Mouse (Mus musculus) small intestine, adult 2 months (tissue): ENCODE measurements around the gene Pik3r6. TPM values are rescaled to one million over a fixed set of nuclear protein-coding genes. Genes with fewer than 3 reads are reported as not detected.

Experiments
- H3K27ac ChIP-seq: fragments of 200-500 bp; 2 replicates; pipeline ENCODE4 v1.5.1; 2012; ENCODE audit warnings: low read depth, low read length, control low read depth, inconsistent platforms; ENCODE audit not compliant: insufficient read depth
- H3K27me3 ChIP-seq: fragments of 200-500 bp; 2 replicates; pipeline ENCODE4 v1.6.1; 2012; ENCODE audit warnings: mild to moderate bottlenecking, moderate library complexity, low read length, inconsistent platforms; ENCODE audit not compliant: control insufficient read depth, insufficient read depth
- H3K36me3 ChIP-seq: fragments of 200-500 bp; 2 replicates; pipeline ENCODE4 v1.6.1; 2012; ENCODE audit warnings: mild to moderate bottlenecking, low read length, control low read depth, inconsistent platforms; ENCODE audit not compliant: control insufficient read depth, insufficient read depth
- H3K4me1 ChIP-seq: fragments of 200-500 bp; 2 replicates; pipeline ENCODE4 v1.6.1; 2012; ENCODE audit warnings: low read length, inconsistent platforms, mixed read lengths; ENCODE audit not compliant: control insufficient read depth, insufficient read depth, insufficient read length
- H3K4me3 ChIP-seq: fragments of 200-500 bp; 2 replicates; pipeline ENCODE4 v1.5.1; 2012; ENCODE audit warnings: low read depth, mild to moderate bottlenecking, control low read depth, inconsistent platforms, low read length, moderate library complexity
- CTCF ChIP-seq: fragments of 200-500 bp; IDR thresholded peaks from 2 replicates; pipeline ENCODE4 v1.5.1; 2012; ENCODE audit warnings: low read depth, mild to moderate bottlenecking, control low read depth, inconsistent platforms, low read length, moderate library complexity, mixed read lengths; ENCODE audit not compliant: insufficient replicate concordance, insufficient read length; ENCODE audit errors: extremely low read depth
- POLR2A ChIP-seq: fragments of 200-500 bp; IDR thresholded peaks from 2 replicates; pipeline ENCODE4 v1.6.1; 2012; ENCODE audit warnings: low read depth, mild to moderate bottlenecking, control low read depth, inconsistent platforms, low read length, moderate library complexity
- WGBS: fragments of 180-500 bp; shearing (Covaris S2); methylation state at CpG from one replicate; pipeline ENCODE4 v1.1.7; 2018; 5-methylcytosine and 5-hydroxymethylcytosine counted together
- polyA plus RNA-seq: library from polyadenylated mRNA; depleted of rRNA; stranded (reverse); fragments of >200 nt; gene quantifications from 2 replicates; pipeline ENCODE4 v1.2.3, GENCODE M21; 2012

Gene Pik3r6
- polyA plus RNA-seq, 1 experiment: 2.1 TPM

- 90% methylated on average over 3 of the region's 3 CpGs for WGBS
- TF ChIP-seq CTCF (no peak), POLR2A (no peak)
- Histone ChIP-seq H3K4me1 (no peaks in the 10 kb centered on the region), H3K4me3 (no peak overlapping the region), H3K27me3 (no peaks in the 10 kb centered on the region), H3K27ac (no peak overlapping the region), H3K36me3 (no peaks in the 10 kb centered on the region)
Observed at GRCm38 (mm10) chr11:68486093-68486492, 16.7 kb upstream of the Pik3r6 start.

GRCm38 (mm10) chr11:68487720-68488119, 15.1 kb upstream of the Pik3r6 start:
- Histone ChIP-seq H3K27ac (no peak overlapping the region), H3K4me3 (no peak overlapping the region), H3K27me3 (no peaks in the 10 kb centered on the region), H3K36me3 (no peaks in the 10 kb centered on the region), H3K4me1 (no peaks in the 10 kb centered on the region)
- WGBS: 87% methylated on average over 10 of the region's 10 CpGs
- TF ChIP-seq CTCF: no peak
- TF ChIP-seq POLR2A: no peak

- Histone ChIP-seq H3K36me3 (no peaks in the 10 kb centered on the region), H3K4me3 (no peak overlapping the region), H3K27ac (no peak overlapping the region), H3K27me3 (no peaks in the 10 kb centered on the region), H3K4me1 (no peaks in the 10 kb centered on the region)
- TF ChIP-seq CTCF (no peak), POLR2A (no peak)
- 56% methylated on average over 6 of the region's 6 CpGs for WGBS
Observed at GRCm38 (mm10) chr11:68488256-68488824, 14.5 kb upstream of the Pik3r6 start.

- 71% methylated on average over 2 of the region's 2 CpGs for WGBS
- TF ChIP-seq POLR2A (no peak), CTCF (no peak)
- no peaks in the 10 kb centered on the region for H3K36me3 ChIP-seq
Observed at GRCm38 (mm10) chr11:68489236-68489635, 13.6 kb upstream of the Pik3r6 start.

GRCm38 (mm10) chr11:68492592-68492991, 10.2 kb upstream of the Pik3r6 start:
- TF ChIP-seq POLR2A (no peak), CTCF (no peak)
- H3K27me3 ChIP-seq: no peaks in the 10 kb centered on the region
- H3K36me3 ChIP-seq: no peaks in the 10 kb centered on the region
- WGBS: 95% methylated on average over 11 of the region's 11 CpGs
- H3K4me1 ChIP-seq: peaks cover 10% of the 10 kb centered on the region
- no peak overlapping the region for H3K27ac ChIP-seq
- no peak overlapping the region for H3K4me3 ChIP-seq

More at GRCm38 (mm10) chr11:68489236-68489635, 13.6 kb upstream of the Pik3r6 start:
- Histone ChIP-seq H3K27me3 (no peaks in the 10 kb centered on the region), H3K4me1 (peaks cover 2% of the 10 kb centered on the region), H3K4me3 (no peak overlapping the region), H3K27ac (no peak overlapping the region)

GRCm38 (mm10) chr11:68493760-68494159, 9.1 kb upstream of the Pik3r6 start:
- Histone ChIP-seq H3K4me1 (peaks cover 10% of the 10 kb centered on the region), H3K27me3 (no peaks in the 10 kb centered on the region), H3K27ac (no peak overlapping the region), H3K4me3 (no peak overlapping the region), H3K36me3 (no peaks in the 10 kb centered on the region)
- WGBS: 22% methylated on average over 5 of the region's 5 CpGs
- TF ChIP-seq CTCF (no peak), POLR2A (no peak)

GRCm38 (mm10) chr11:68497081-68497480, 5.7 kb upstream of the Pik3r6 start:
- Histone ChIP-seq H3K36me3 (no peaks in the 10 kb centered on the region), H3K4me3 (no peak overlapping the region), H3K4me1 (peaks cover 16% of the 10 kb centered on the region), H3K27ac (no peak overlapping the region), H3K27me3 (no peaks in the 10 kb centered on the region)
- WGBS: 45% methylated on average over 6 of the region's 6 CpGs
- TF ChIP-seq CTCF (no peak), POLR2A (no peak)
